Mouse (Mus musculus): Measurements from ENCODE around the gene Rbm31y. TPM values are rescaled to one million over a fixed set of nuclear protein-coding genes. Genes with fewer than 3 reads are reported as not detected.
"Not testable (repeated sequence)": the region's sequence is repeated elsewhere in the genome, so short reads cannot be mapped to it uniquely, and the experiment has no call there.

Gene Rbm31y
- total RNA-seq (2021), result not detected
- long read RNA-seq, experiment 1, result 0 reads
- long read RNA-seq, experiment 2, result 0 reads

- DNase-seq; intact Hi-C loops (cut with DNase I): not testable (repeated sequence)
These were observed at the start of gene Rbm31y for GRCm38 (mm10) chrY:17400461-17400860. Gene Rbm31y (plus strand): TSS chrY:17400761.

Data from heart, postnatal 14 days (tissue).